Mouse (Mus musculus): ENCODE measurements around the gene Cox8b.

Cox8b gene

GRCm38 (mm10) chr7:140859997-140860396, 40.2 kb downstream of the Cox8b start:
- DNase-seq = no peak

- DNase-seq = no peak
These were observed 41.5 kb downstream of the Cox8b start for GRCm38 (mm10) chr7:140858746-140859145.

GRCm38 (mm10) chr7:140857550-140858505, 42.4 kb downstream of the Cox8b start, which contains the start of gene Bet1l:
TSS of gene Bet1l (minus strand) at chr7:140857577.
- peak in 1 of 2 experiments; percentile 43 for DNase-seq

- peak; percentile 89 to 93 for DNase-seq
These were observed 43.3 kb downstream of the Cox8b start, which contains the start of gene Ric8a for GRCm38 (mm10) chr7:140856785-140857549. TSS of gene Ric8a (plus strand) at chr7:140856957.

GRCm38 (mm10) chr7:140855860-140856784, 44.1 kb downstream of the Cox8b start, which contains the start of gene Gm45785:
TSS of gene Gm45785 (minus strand) at chr7:140856331.
- peak; percentile 85 to 90 for DNase-seq

GRCm38 (mm10) chr7:140855181-140855580, 45.1 kb downstream of the Cox8b start:
- no peak for DNase-seq

- no peak for DNase-seq
These were observed 45.8 kb downstream of the Cox8b start for GRCm38 (mm10) chr7:140854483-140854882.

GRCm38 (mm10) chr7:140853386-140853785, 46.9 kb downstream of the Cox8b start:
- no peak for DNase-seq

- DNase-seq = no peak
These were observed 48.3 kb downstream of the Cox8b start for GRCm38 (mm10) chr7:140851916-140852315.
